Mouse (Mus musculus): ENCODE measurements around the gene Vps37d. TPM values are rescaled to one million over a fixed set of nuclear protein-coding genes. Genes with fewer than 3 reads are reported as not detected.

Gene Vps37d
- polyA plus RNA-seq, 1 experiment from 2014 or later: 19.1 TPM

GRCm38 (mm10) chr5:135106758-135107256 is 28.7 kb upstream of the Vps37d start:
- Histone ChIP-seq H3K27ac (no peak overlapping the region), H3K4me3 (peak overlapping the region; percentile 48), H3K4me1 (peaks cover 14% of the 10 kb centered on the region), H3K4me2 (peak overlapping the region; percentile 86), H3K9me3 (replicated peaks) (no peaks in the 10 kb centered on the region), H3K27me3 (peaks cover 56% of the 10 kb centered on the region), H3K9ac (peak overlapping the region; percentile 59), H3K36me3 (ENCODE audit: poor library complexity, severe bottlenecking) (no peaks in the 10 kb centered on the region)
- WGBS: under 1% methylated on average over 48 of the region's 48 CpGs
- ATAC-seq: peak; percentile 91

DNA sequence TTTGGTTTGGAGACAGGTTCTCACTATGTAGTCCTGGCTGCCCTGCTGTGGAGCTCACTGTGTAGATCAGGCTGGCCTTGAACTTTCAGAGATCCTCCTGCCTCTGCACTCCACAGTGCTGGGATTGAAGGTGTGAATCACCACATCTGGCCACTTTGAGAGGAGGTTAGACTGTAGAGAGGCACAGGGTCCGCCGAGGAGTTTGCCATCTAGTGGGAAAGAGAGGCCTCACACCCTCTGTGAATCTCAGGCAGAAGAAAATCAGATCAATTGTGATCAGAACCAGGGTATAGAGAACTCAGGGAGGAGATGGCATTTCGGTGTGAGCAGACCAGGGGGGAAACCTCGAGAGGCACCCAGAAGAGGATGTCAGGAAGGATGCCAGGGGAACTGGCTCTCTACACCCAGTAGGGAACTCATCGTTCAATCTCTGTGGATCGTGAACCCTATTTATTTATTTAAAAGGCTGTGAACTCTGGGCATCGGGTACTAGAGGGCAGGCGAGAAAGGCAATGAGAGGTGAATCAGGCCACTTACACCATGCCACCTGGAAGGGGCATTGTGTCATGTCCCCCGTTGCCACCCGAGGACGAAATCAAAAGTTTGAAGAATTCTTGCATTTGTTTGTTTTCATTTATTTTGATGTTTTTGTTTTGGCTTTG is 26.1 kb upstream of the Vps37d start:
- no peak for ATAC-seq
- WGBS: 68% methylated on average over 11 of the region's 11 CpGs
- H3K27me3 ChIP-seq: peaks cover 44% of the 10 kb centered on the region
- H3K9ac ChIP-seq: no peak overlapping the region
- no peak overlapping the region for H3K4me2 ChIP-seq
- no peaks in the 10 kb centered on the region for H3K9me3 ChIP-seq (replicated peaks)
- no peak overlapping the region for H3K27ac ChIP-seq
- peaks cover 14% of the 10 kb centered on the region for H3K4me1 ChIP-seq
- no peak overlapping the region for H3K4me3 ChIP-seq
- H3K36me3 ChIP-seq (ENCODE audit: poor library complexity, severe bottlenecking): no peaks in the 10 kb centered on the region

DNA sequence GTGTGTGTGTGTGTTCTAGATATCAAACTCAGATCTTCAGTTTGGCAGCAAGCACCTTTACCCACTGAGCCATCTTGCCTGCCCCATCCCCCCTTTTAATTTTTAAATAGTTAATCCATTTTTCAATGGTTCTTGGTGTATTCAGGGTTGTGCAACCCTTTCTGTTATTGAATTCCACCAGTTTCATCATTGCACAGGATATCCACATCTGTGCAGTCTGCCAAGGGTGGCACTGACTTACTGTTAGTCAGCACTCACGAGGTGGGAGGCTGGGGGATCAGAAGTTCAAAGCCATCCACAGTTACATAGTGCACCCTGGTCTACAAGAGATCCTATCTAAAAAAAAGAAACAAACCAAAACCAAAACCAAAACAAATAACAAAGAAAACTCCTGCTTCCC is 22.9 kb upstream of the Vps37d start:
- Histone ChIP-seq H3K27me3 (peaks cover 15% of the 10 kb centered on the region), H3K27ac (no peak overlapping the region), H3K36me3 (ENCODE audit: poor library complexity, severe bottlenecking) (no peaks in the 10 kb centered on the region), H3K4me2 (no peak overlapping the region), H3K9me3 (replicated peaks) (no peaks in the 10 kb centered on the region), H3K4me1 (no peaks in the 10 kb centered on the region), H3K4me3 (no peak overlapping the region), H3K9ac (no peak overlapping the region)
- ATAC-seq: no peak
- WGBS: 55% methylated on average over 1 of the region's 1 CpGs

DNA sequence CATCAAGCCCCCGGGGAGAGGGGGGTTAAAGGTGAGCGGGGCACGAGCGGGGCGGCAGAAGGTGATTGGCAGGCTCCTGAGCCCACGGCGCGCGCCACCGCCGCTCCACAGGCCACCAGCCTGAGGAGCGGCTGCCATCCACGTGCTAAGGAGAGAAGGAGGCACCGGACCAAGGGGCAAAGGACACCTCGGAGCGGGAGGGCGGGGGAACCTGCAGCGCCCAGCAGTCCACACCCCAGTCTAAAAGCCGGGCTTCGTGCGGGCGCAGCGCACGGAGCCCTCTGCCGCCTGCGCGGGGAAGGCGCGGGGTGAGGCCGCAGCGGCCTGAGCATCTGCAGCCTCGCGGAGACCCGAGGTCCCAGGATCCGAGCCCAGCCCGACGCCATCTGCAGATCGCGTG is 11.6 kb upstream of the Vps37d start, which contains the start of gene Mlxipl:
Gene Mlxipl, plus strand, starts transcription at position 238 of the 400 bp plus-strand sequence.
- WGBS: 2% methylated on average over 39 of the region's 39 CpGs
- Histone ChIP-seq H3K4me1 (peaks cover 5% of the 10 kb centered on the region; the same call in 1 of the 2 replicates), H3K27me3 (peaks cover 58% of the 10 kb centered on the region), H3K27ac (no peak within 1 kb of the TSS), H3K4me3 (peak within 1 kb of the TSS; percentile 9; the same call in 1 of the 2 replicates), H3K9ac (peak within 1 kb of the TSS; percentile 43; the same call in 1 of the 2 replicates), H3K36me3 (ENCODE audit: poor library complexity, severe bottlenecking) (no peaks in the 10 kb centered on the region), H3K9me3 (replicated peaks) (no peaks in the 10 kb centered on the region), H3K4me2 (peak within 1 kb of the TSS; percentile 47)
- no peak for ATAC-seq

GRCm38 (mm10) chr5:135086871-135087270 is 8.8 kb upstream of the Vps37d start:
- Histone ChIP-seq H3K4me2 (no peak overlapping the region), H3K9me3 (replicated peaks) (no peaks in the 10 kb centered on the region), H3K4me1 (peaks cover 5% of the 10 kb centered on the region; the same call in 1 of the 2 replicates), H3K27me3 (peaks cover 46% of the 10 kb centered on the region), H3K4me3 (no peak overlapping the region), H3K36me3 (ENCODE audit: poor library complexity, severe bottlenecking) (no peaks in the 10 kb centered on the region), H3K27ac (no peak overlapping the region), H3K9ac (no peak overlapping the region)
- 83% methylated on average over 4 of the region's 4 CpGs for WGBS
- no peak for ATAC-seq

DNA sequence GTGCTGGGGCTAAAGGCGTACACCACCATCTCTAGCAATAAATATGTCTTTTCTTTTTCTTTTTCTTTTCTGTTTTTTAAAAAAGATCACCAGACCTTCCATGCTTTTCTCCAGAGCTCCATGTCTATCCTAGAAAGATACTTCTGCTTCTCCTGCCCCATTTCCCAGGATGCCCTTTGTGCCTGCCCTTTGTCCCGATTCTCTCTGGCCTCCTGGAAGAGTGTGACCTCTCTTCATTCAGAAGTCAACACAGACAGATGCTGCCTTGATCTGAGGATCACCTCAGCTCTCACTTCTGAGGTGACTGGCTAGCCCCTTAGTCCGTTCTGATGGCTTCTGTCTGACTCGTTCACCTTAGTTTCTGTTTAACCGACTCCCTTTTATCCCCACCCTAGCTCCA is 2.5 kb upstream of the Vps37d start:
- Histone ChIP-seq H3K4me2 (no peak overlapping the region), H3K9me3 (replicated peaks) (no peaks in the 10 kb centered on the region), H3K4me3 (no peak overlapping the region), H3K4me1 (peaks cover 12% of the 10 kb centered on the region), H3K27ac (no peak overlapping the region), H3K9ac (no peak overlapping the region), H3K27me3 (peaks cover 10% of the 10 kb centered on the region; the same call in 1 of the 2 replicates), H3K36me3 (ENCODE audit: poor library complexity, severe bottlenecking) (peaks cover 7% of the 10 kb centered on the region)
- WGBS: 88% methylated on average over 5 of the region's 5 CpGs
- no peak for ATAC-seq

DNA sequence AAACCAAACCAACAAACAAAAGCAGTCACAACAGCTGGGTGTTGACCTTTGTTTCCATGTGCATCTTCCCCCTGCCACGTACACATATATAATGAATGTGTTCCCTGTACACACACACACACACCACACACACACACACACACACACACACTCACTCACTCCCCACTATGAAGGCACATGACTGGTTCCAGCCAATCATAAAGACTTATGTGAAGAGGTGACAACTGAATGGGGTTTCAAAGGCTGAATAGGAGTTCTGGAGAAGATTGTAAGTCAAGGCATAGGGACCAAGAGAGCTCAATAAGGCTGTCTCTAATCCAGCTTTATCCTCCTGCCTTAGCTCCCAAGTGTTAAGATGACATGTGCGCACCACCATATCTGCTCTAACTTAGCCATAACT is 1.5 kb upstream of the Vps37d start:
- peaks cover 11% of the 10 kb centered on the region for H3K36me3 ChIP-seq (ENCODE audit: poor library complexity, severe bottlenecking)
- H3K9ac ChIP-seq: no peak overlapping the region
- no peak for ATAC-seq
- no peak overlapping the region for H3K27ac ChIP-seq
- 94% methylated on average over 2 of the region's 2 CpGs for WGBS
- H3K4me3 ChIP-seq: no peak overlapping the region
- H3K4me1 ChIP-seq: peaks cover 12% of the 10 kb centered on the region
- no peaks in the 10 kb centered on the region for H3K9me3 ChIP-seq (replicated peaks)
- peaks cover 10% of the 10 kb centered on the region; the same call in 1 of the 2 replicates for H3K27me3 ChIP-seq
- no peak overlapping the region for H3K4me2 ChIP-seq

DNA sequence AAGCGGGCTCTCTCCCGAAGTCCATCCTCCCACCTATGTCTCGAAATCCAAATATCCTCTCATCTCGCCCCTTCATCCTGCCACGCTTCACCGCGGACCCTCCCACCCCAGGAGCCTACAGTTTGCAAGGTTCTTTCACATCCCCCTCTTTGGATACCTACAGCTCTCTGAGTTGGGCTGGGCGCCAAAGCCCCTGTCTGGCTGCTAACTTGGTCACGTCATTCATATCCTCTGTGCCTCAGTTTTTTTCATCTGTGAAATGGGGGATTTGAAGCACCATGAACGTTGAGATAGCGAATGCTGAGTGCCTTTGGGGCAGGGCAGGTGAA is 380 bp upstream of the Vps37d start:
- peaks cover 20% of the 10 kb centered on the region for H3K36me3 ChIP-seq (ENCODE audit: poor library complexity, severe bottlenecking)
- H3K4me1 ChIP-seq: peaks cover 21% of the 10 kb centered on the region
- H3K27me3 ChIP-seq: peaks cover 10% of the 10 kb centered on the region; the same call in 1 of the 2 replicates
- peak overlapping the region; percentile 99; the same call in 1 of the 2 replicates for H3K9ac ChIP-seq
- peak overlapping the region; percentile 78 for H3K4me2 ChIP-seq
- H3K27ac ChIP-seq: 0 out of 2 replicates have a peak overlapping the region, but pooled peaks have one; percentile 90
- no peak; the same call in 1 of the 2 replicates for ATAC-seq
- peak overlapping the region; percentile 100 for H3K4me3 ChIP-seq
- no peaks in the 10 kb centered on the region for H3K9me3 ChIP-seq (replicated peaks)
- under 1% methylated on average over 11 of the region's 11 CpGs for WGBS

DNA sequence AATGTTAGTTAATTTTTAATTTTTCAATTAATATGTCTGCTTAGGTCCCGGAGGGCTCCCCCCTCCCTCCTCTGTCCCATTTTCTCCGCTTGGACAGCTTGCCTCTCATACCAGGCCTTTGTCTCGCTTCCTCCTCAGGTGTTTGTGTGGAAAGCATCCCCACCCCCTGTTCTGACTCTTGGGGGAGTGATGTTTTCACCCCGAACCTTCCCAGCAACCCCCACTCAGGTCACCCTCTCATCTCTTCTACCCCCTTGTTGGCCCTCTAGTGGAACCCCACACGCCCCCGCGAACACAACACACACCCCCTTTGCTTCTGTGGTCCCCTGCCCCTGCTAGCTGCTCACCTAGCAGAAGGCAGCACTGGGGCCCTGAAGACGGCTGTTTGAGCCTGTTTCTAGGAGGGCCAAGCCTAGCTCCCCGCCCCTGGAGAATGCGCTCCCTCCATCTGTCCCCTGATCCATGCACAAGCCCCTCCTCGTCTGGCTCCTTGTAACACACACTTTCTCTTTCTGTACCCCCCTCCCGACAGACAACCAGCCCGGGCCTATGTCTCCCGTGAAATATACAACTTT is 1.0 kb downstream of the Vps37d start:
- Histone ChIP-seq H3K4me2 (peak overlapping the region; percentile 78), H3K36me3 (ENCODE audit: poor library complexity, severe bottlenecking) (peaks cover 34% of the 10 kb centered on the region), H3K9me3 (replicated peaks) (no peaks in the 10 kb centered on the region), H3K27me3 (peaks cover 10% of the 10 kb centered on the region; the same call in 1 of the 2 replicates), H3K9ac (peak overlapping the region; percentile 99), H3K4me3 (peak overlapping the region; percentile 100), H3K4me1 (peaks cover 25% of the 10 kb centered on the region), H3K27ac (peak overlapping the region; percentile 90)
- WGBS: 15% methylated on average over 14 of the region's 14 CpGs
- peak; percentile 75 for ATAC-seq

GRCm38 (mm10) chr5:135076368-135076767 is 1.7 kb downstream of the Vps37d start:
- Histone ChIP-seq H3K9ac (peak overlapping the region; percentile 99; the same call in 1 of the 2 replicates), H3K4me1 (peaks cover 25% of the 10 kb centered on the region), H3K27ac (no peak overlapping the region), H3K36me3 (ENCODE audit: poor library complexity, severe bottlenecking) (peaks cover 38% of the 10 kb centered on the region), H3K9me3 (replicated peaks) (no peaks in the 10 kb centered on the region), H3K27me3 (peaks cover 10% of the 10 kb centered on the region; the same call in 1 of the 2 replicates), H3K4me2 (peak overlapping the region; percentile 78), H3K4me3 (peak overlapping the region; percentile 100)
- 91% methylated on average over 14 of the region's 14 CpGs for WGBS
- no peak for ATAC-seq

DNA sequence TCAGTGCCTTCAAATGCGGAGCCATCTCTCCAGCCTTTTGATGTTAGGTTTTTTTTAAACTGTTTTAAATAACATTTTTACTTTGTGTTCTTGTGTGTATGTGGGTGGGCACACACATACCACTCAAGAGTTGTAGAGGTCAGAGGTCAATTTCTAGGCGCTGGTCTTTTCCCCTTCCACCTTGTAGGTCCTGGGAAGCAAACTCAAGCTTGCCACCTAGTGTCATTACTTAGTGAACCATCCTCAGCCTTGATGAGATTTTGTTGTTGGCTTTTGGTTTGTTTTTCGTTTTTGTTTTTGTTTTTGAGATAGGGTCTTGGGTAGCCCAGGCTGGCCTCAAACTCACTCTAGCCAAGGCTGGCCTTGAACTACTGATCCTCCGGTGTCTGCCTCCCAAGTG is 2.4 kb downstream of the Vps37d start:
- WGBS: 74% methylated on average over 4 of the region's 4 CpGs
- ATAC-seq: no peak
- Histone ChIP-seq H3K4me2 (no peak overlapping the region), H3K27ac (no peak overlapping the region), H3K4me3 (no peak overlapping the region), H3K9me3 (replicated peaks) (no peaks in the 10 kb centered on the region), H3K36me3 (ENCODE audit: poor library complexity, severe bottlenecking) (peaks cover 38% of the 10 kb centered on the region), H3K4me1 (peaks cover 25% of the 10 kb centered on the region), H3K9ac (no peak overlapping the region), H3K27me3 (peaks cover 10% of the 10 kb centered on the region; the same call in 1 of the 2 replicates)

All from forebrain, embryonic 13.5 days (tissue).